Comparison of ENCODE assay signal across 12 mouse cellular contexts in genomic region chr11:12473625-12474298, GRCm38 (mm10). TPM values are rescaled to one million over a fixed set of nuclear protein-coding genes. Genes with fewer than 3 reads are reported as not detected.
DNase-seq lines count a peak whose midpoint lies in the region; ATAC-seq lines count a peak whose summit lies in the region.
"Had no signal": no experiment of that assay in that cellular context is flagged by ENCODE, and none has a peak within 500 bp of the region (broad histone marks: within the 10 kb centered on the region; RNA-seq: fewer than 3 reads in every experiment).

No protein-coding gene starts in this region.

- no peak for ATAC-seq in midbrain, embryonic 15.5 days (replicated peaks)
- no peak for ATAC-seq in activated CD4-positive, CD25-positive, alpha-beta regulatory T cell, adult 4 months
- ATAC-seq: hindbrain, postnatal 0 days had no signal

- no peak overlapping the region for H3K27ac ChIP-seq in midbrain, embryonic 15.5 days
- H3K27ac ChIP-seq: hindbrain, postnatal 0 days had no signal

- no peaks in the 10 kb centered on the region for H3K36me3 ChIP-seq in midbrain, embryonic 15.5 days (replicated peaks)

- H3K4me1 ChIP-seq in midbrain, embryonic 15.5 days = no peaks in the 10 kb centered on the region

- intact Hi-C loops in gastrocnemius, postnatal 36 days (cut with DNase I) = no loop called here
- intact Hi-C loops in left cerebral cortex, postnatal 14 days (cut with DNase I) = loop anchor here (5.0 kb wide), 1 partner anchor 81 kb away; no protein-coding TSS in a partner anchor

- DNase-seq in gastrocnemius, postnatal 25 days = peak; percentile 37
- no peak for DNase-seq in gastrocnemius, postnatal 36 days
- DNase-seq in brain, adult 2 months (ENCODE audit: low read depth, low spot score) = peak; percentile 96
- DNase-seq in kidney, adult 9 months = peak; percentile 81
- DNase-seq in left cerebral cortex, postnatal 14 days (ENCODE audit: low spot score in 2 of 2) = peak; percentile 71 to 86
- no peak for DNase-seq in urinary bladder, postnatal 36 days (ENCODE audit: low spot score in 2 of 2)
- DNase-seq: thymus, postnatal 4 days had no signal

- no peaks in the 10 kb centered on the region for H3K27me3 ChIP-seq in midbrain, embryonic 15.5 days (replicated peaks)

- H3K4me3 ChIP-seq in midbrain, embryonic 15.5 days = no peak overlapping the region

- H3K9ac ChIP-seq in midbrain, embryonic 15.5 days = no peak overlapping the region

- H3K9me3 ChIP-seq in midbrain, embryonic 15.5 days = no peaks in the 10 kb centered on the region

- no peak overlapping the region for H3K4me2 ChIP-seq in midbrain, embryonic 15.5 days

- 78% methylated on average over 5 of the region's 5 CpGs for WGBS in midbrain, embryonic 15.5 days

RNA-seq across cellular contexts. Expression of gene Cobl, which starts 9.0 kb away (rescaled TPM):
- total RNA-seq in gastrocnemius, postnatal 25 days (2021) = 10 to 100 TPM; 86.7 to 90.6 TPM
- 100 to 1,000 TPM in 1 of 2 experiments, 10 to 100 TPM in 1; 89.2 to 111 TPM for total RNA-seq in gastrocnemius, postnatal 36 days (2021)
- total RNA-seq in left cerebral cortex, postnatal 14 days (2021) = 10 to 100 TPM; 69.5 to 77.8 TPM
- 16.1 and 16.8 TPM in 2 replicates for polyA plus RNA-seq in midbrain, embryonic 15.5 days (2015; fragmentation: Nextera tagmentation; extraction: Ambion mirVana)
- polyA plus RNA-seq in activated CD4-positive, CD25-positive, alpha-beta regulatory T cell, adult 4 months (2017; shearing (Covaris generic)) = not detected
- total RNA-seq: common myeloid progenitor, adult 5-6 weeks; monocyte, adult 5-6 weeks had no signal

Comparison
In these comparisons a context has a peak if more than half of its experiments do, and no peak if none do; other contexts are left out.
1. DNase-seq: peak in gastrocnemius, postnatal 25 days (single experiment), brain, adult 2 months (single experiment), kidney, adult 9 months (single experiment) and left cerebral cortex, postnatal 14 days (2 of 2); none in gastrocnemius, postnatal 36 days (0 of 2) and urinary bladder, postnatal 36 days (0 of 2).